Mouse (Mus musculus) forebrain, embryonic 14.5 days (tissue): ENCODE data around the gene Hnrnpul1. TPM values are rescaled to one million over a fixed set of nuclear protein-coding genes. Genes with fewer than 3 reads are reported as not detected.

ENCODE experiments used
- ATAC-seq: fragments of 200-750 bp; cut with Nextera tagmentation; 2 replicates; pipeline ENCODE4 v1.8.0; 2017; ENCODE audit warnings: mild to moderate bottlenecking, moderate library complexity
- DNase-seq: peaks from one replicate; pipeline ENCODE4 v3.0.0-alpha.2; 2015; ENCODE audit warnings: low spot score
- H3K27ac ChIP-seq: fragments of 300-500 bp; sonication (generic); 2 replicates; pipeline ENCODE4 v1.5.1; 2014; ENCODE audit warnings: low read depth, mild to moderate bottlenecking, control low read depth, low read length, moderate library complexity
- H3K27me3 ChIP-seq: fragments of 300-500 bp; sonication (generic); replicated peaks from 2 replicates; pipeline ENCODE4 v1.6.1; 2014; ENCODE audit warnings: low read length, control low read depth, mixed read lengths; ENCODE audit not compliant: control insufficient read depth, insufficient read depth
- H3K36me3 ChIP-seq: fragments of 300-500 bp; sonication (generic); 2 replicates; pipeline ENCODE4 v1.6.1; 2014; ENCODE audit warnings: low read length, control low read depth; ENCODE audit not compliant: control insufficient read depth, insufficient read depth
- H3K4me1 ChIP-seq: fragments of 300-500 bp; sonication (generic); 2 replicates; pipeline ENCODE4 v1.6.1; 2014; ENCODE audit warnings: antibody characterized with exemption, low read length, control low read depth; ENCODE audit not compliant: control insufficient read depth, insufficient read depth
- H3K4me2 ChIP-seq: fragments of 300-500 bp; sonication (generic); 2 replicates; pipeline ENCODE4 v1.6.1; 2014; ENCODE audit warnings: mild to moderate bottlenecking, control low read depth, low read length
- H3K4me3 ChIP-seq: fragments of 300-500 bp; sonication (generic); 2 replicates; pipeline ENCODE4 v1.5.1; 2014; ENCODE audit warnings: low read depth, low read length, control low read depth
- H3K9ac ChIP-seq: fragments of 300-500 bp; sonication (generic); 2 replicates; pipeline ENCODE4 v1.6.1; 2014; ENCODE audit warnings: mild to moderate bottlenecking, low read length, control low read depth, moderate library complexity
- H3K9me3 ChIP-seq: fragments of 300-500 bp; sonication (generic); replicated peaks from 2 replicates; pipeline ENCODE4 v1.6.1; 2016; ENCODE audit warnings: low read length, control low read depth, mixed read lengths; ENCODE audit not compliant: control insufficient read depth
- WGBS: fragments of 180-500 bp; shearing (Covaris S2); extraction: QIAGEN DNeasy Blood & Tissue Kit; methylation state at CpG from one replicate; pipeline ENCODE4 v1.1.7; 2014; 5-methylcytosine and 5-hydroxymethylcytosine counted together
- polyA plus RNA-seq: library from polyadenylated mRNA; unstranded; fragments of >200 nt; fragmentation: Nextera tagmentation; extraction: Ambion mirVana; gene quantifications from 2 replicates; pipeline ENCODE4 v1.2.1, GENCODE M21; 2014

The Hnrnpul1 gene
- polyA plus RNA-seq, 1 experiment from 2014 or later = 61.2 TPM

GRCm38 (mm10) chr7:25761354-25761753, 6.8 kb upstream of the Hnrnpul1 start:
- peaks cover 12% of the 10 kb centered on the region; the same call in 1 of the 2 replicates for H3K36me3 ChIP-seq
- no peak overlapping the region for H3K4me2 ChIP-seq
- DNase-seq (peak; percentile 56), ATAC-seq (no peak)
- H3K9ac ChIP-seq = no peak overlapping the region
- H3K27ac ChIP-seq = no peak overlapping the region
- no peaks in the 10 kb centered on the region; the same call in 1 of the 2 replicates for H3K4me1 ChIP-seq
- no peak overlapping the region for H3K4me3 ChIP-seq
- H3K27me3 ChIP-seq = no peaks in the 10 kb centered on the region
- no peaks in the 10 kb centered on the region for H3K9me3 ChIP-seq
- WGBS = 50% methylated on average over 10 of the region's 10 CpGs

- DNase-seq = peak; percentile 90
- Histone ChIP-seq H3K4me1 (peaks cover 12% of the 10 kb centered on the region), H3K27ac (peak overlapping the region; percentile 97), H3K4me3 (peak overlapping the region; percentile 97), H3K4me2 (peak overlapping the region; percentile 70), H3K9ac (peak overlapping the region; percentile 64), H3K27me3 (no peaks in the 10 kb centered on the region), H3K36me3 (peaks cover 13% of the 10 kb centered on the region), H3K9me3 (no peaks in the 10 kb centered on the region)
- ATAC-seq = peak; percentile 21
- WGBS = under 1% methylated on average over 18 of the region's 18 CpGs
These were observed 1.5 kb upstream of the Hnrnpul1 start for GRCm38 (mm10) chr7:25756011-25756410.

GRCm38 (mm10) chr7:25755468-25755833, 894 bp upstream of the Hnrnpul1 start:
- under 1% methylated on average over 15 of the region's 15 CpGs for WGBS
- DNase-seq (peak; percentile 86), ATAC-seq (peak; percentile 62)
- peak overlapping the region; percentile 97 for H3K27ac ChIP-seq
- peaks cover 12% of the 10 kb centered on the region for H3K4me1 ChIP-seq
- peak overlapping the region; percentile 70 for H3K4me2 ChIP-seq
- H3K36me3 ChIP-seq = peaks cover 17% of the 10 kb centered on the region
- no peaks in the 10 kb centered on the region for H3K27me3 ChIP-seq
- H3K9ac ChIP-seq = peak overlapping the region; percentile 64
- H3K4me3 ChIP-seq = peak overlapping the region; percentile 97
- H3K9me3 ChIP-seq = no peaks in the 10 kb centered on the region

GRCm38 (mm10) chr7:25754439-25754737, 169 bp downstream of the Hnrnpul1 start:
- H3K9me3 ChIP-seq = no peaks in the 10 kb centered on the region
- H3K27me3 ChIP-seq = no peaks in the 10 kb centered on the region
- H3K4me2 ChIP-seq = peak overlapping the region; percentile 70
- H3K27ac ChIP-seq = peak overlapping the region; percentile 97
- H3K4me3 ChIP-seq = peak overlapping the region; percentile 97
- H3K4me1 ChIP-seq = peaks cover 12% of the 10 kb centered on the region
- peak overlapping the region; percentile 99 for H3K9ac ChIP-seq
- no peak for DNase-seq
- under 1% methylated on average over 29 of the region's 30 CpGs for WGBS
- peaks cover 21% of the 10 kb centered on the region for H3K36me3 ChIP-seq
- ATAC-seq = no peak

DNA sequence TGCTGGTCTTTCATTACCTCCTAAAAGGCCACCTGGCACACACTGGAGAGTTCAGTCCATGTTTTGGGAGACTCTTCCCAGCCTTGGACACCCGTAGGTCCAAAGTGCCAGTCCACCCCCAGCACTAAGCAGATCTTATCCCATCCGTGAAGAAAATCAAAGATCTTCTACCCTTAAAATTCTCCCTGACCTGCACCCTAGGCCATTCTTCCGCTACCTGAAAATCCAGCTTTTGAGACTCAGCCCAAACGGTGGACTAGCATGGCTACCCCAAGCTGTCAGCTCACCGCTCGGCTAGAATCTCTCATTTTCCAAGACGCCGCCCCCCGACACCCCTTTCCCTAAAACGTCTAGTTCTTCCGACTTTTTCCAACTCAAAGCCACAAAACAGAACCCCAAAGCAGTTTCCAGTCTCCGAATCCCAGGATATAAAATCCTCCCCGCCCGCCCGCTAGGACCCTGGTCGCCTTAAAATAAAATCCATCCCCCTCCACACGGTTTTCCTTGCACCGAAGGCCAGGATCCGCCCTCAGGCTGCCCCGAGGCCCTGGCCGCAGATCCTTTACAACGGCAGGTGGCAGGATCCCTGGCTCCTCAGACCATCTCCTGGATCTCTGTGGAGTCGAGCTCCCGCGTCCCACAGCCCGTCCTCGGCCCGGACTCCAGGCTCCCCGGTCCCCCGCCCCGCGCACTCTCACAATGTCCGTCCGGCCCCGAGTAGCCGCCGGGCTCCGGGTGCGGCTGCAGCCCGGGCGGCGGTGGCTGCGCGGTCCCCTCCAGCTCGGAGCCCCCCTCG, 716 bp downstream of the Hnrnpul1 start:
- ATAC-seq = no peak
- peaks cover 27% of the 10 kb centered on the region for H3K36me3 ChIP-seq

DNA sequence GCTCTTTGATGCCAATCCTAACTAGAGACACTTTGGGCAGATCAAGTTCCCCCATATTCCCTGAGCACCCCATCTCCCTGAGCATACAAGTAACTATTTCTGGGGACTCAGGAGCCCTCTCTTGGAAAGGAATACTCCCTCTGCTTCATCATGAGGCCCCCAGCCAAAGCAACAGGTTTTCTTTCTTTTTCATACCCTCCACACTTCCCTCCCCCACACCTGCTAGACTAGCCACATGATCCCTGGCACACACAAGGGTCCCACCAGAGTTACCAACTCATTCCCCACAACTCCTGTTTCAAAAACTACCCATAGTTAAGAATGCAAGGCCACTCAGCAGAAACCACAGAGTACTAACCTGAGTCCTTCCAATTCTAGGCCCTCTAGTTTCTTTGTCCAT, 1.5 kb downstream of the Hnrnpul1 start:
- Histone ChIP-seq H3K27me3 (no peaks in the 10 kb centered on the region), H3K4me2 (peak overlapping the region; percentile 70), H3K9me3 (no peaks in the 10 kb centered on the region), H3K9ac (peak overlapping the region; percentile 99), H3K36me3 (peaks cover 34% of the 10 kb centered on the region), H3K4me3 (peak overlapping the region; percentile 97), H3K4me1 (peaks cover 12% of the 10 kb centered on the region), H3K27ac (no peak overlapping the region)
- no peak for DNase-seq
- ATAC-seq = no peak

More for the DNA sequence above, 716 bp downstream of the Hnrnpul1 start:
- H3K4me3 ChIP-seq = peak overlapping the region; percentile 97
- H3K9ac ChIP-seq = peak overlapping the region; percentile 99
- under 1% methylated on average over 46 of the region's 46 CpGs for WGBS
- no peaks in the 10 kb centered on the region for H3K9me3 ChIP-seq
- H3K27ac ChIP-seq = peak overlapping the region; percentile 97
- no peak for DNase-seq
- H3K4me2 ChIP-seq = peak overlapping the region; percentile 70
- H3K4me1 ChIP-seq = peaks cover 12% of the 10 kb centered on the region
- no peaks in the 10 kb centered on the region for H3K27me3 ChIP-seq

GRCm38 (mm10) chr7:25746844-25747243, 7.7 kb downstream of the Hnrnpul1 start:
- H3K9me3 ChIP-seq = no peaks in the 10 kb centered on the region
- no peak overlapping the region for H3K4me3 ChIP-seq
- ATAC-seq (no peak), DNase-seq (no peak)
- no peaks in the 10 kb centered on the region for H3K4me1 ChIP-seq
- no peak overlapping the region for H3K27ac ChIP-seq
- no peak overlapping the region for H3K9ac ChIP-seq
- H3K36me3 ChIP-seq = peaks cover 94% of the 10 kb centered on the region
- H3K27me3 ChIP-seq = no peaks in the 10 kb centered on the region
- 87% methylated on average over 3 of the region's 3 CpGs for WGBS
- no peak overlapping the region for H3K4me2 ChIP-seq

DNA sequence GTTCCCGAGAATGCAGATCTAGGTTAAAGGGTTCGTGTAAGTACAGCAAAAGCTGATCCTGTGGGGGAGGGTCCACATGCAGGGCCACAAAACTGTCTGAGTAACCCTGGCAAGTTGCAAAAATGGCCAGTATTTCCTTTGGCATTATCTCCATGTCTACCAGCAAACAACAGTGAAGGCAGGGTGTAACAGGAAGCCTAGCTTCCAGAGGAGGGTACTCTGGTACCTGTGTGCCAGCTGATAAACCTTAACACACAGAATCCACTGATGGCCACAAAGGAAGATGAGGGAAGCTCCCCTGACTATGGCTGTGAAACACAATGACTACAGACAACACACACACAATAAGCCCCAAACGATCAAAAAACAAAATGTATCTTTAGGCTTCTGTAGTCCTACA, 16.3 kb downstream of the Hnrnpul1 start:
- H3K4me3 ChIP-seq = no peak overlapping the region
- 89% methylated on average over 3 of the region's 3 CpGs for WGBS
- no peak for ATAC-seq

DNA sequence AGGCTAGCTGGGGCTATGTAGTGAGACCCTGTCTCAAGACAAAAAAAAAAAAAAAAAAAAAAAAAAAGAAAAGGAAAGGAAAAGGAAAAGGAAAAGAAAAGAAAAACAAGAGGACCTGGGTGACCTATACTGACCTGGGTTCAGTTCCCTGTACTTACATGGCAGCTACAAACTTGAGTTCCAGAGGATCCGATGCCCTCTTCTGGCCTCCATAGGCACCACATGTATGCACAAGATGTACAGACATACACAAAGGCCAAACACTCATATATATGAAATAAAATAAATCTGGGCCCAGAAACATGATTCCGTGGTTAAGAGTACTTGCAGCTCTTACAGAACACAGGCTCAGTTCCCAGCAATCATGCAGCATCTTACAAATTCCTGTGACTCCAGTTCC, 17.6 kb downstream of the Hnrnpul1 start:
- Histone ChIP-seq H3K27me3 (no peaks in the 10 kb centered on the region), H3K9ac (no peak overlapping the region), H3K27ac (no peak overlapping the region), H3K36me3 (peaks cover 99% of the 10 kb centered on the region), H3K4me2 (no peak overlapping the region), H3K9me3 (no peaks in the 10 kb centered on the region), H3K4me1 (no peaks in the 10 kb centered on the region), H3K4me3 (no peak overlapping the region)
- DNase-seq (no peak), ATAC-seq (no peak)
- WGBS = 96% methylated on average over 2 of the region's 2 CpGs

More for the DNA sequence above, 16.3 kb downstream of the Hnrnpul1 start:
- H3K9me3 ChIP-seq = no peaks in the 10 kb centered on the region
- H3K4me2 ChIP-seq = no peak overlapping the region
- DNase-seq = no peak
- H3K27ac ChIP-seq = no peak overlapping the region
- H3K4me1 ChIP-seq = no peaks in the 10 kb centered on the region
- no peak overlapping the region for H3K9ac ChIP-seq
- no peaks in the 10 kb centered on the region for H3K27me3 ChIP-seq
- peaks cover 99% of the 10 kb centered on the region for H3K36me3 ChIP-seq
